Mouse (Mus musculus) heart, embryonic 10.5 days (tissue): ENCODE measurements around the gene Litaf. TPM values are rescaled to one million over a fixed set of nuclear protein-coding genes. Genes with fewer than 3 reads are reported as not detected.
"Not testable (repeated sequence)": the region's sequence is repeated elsewhere in the genome, so short reads cannot be mapped to it uniquely, and the experiment has no call there.

Experiments used
- DNase-seq: peaks from one replicate; pipeline ENCODE4 v3.0.0-alpha.2; 2017; ENCODE audit warnings: low spot score
- H3K27ac ChIP-seq: fragments of 300-500 bp; sonication (generic); 2 replicates; pipeline ENCODE4 v1.5.1; 2016; ENCODE audit warnings: mild to moderate bottlenecking
- H3K27me3 ChIP-seq: fragments of 300-500 bp; sonication (generic); 2 replicates; pipeline ENCODE4 v1.6.1; 2016; ENCODE audit warnings: mild to moderate bottlenecking; ENCODE audit not compliant: poor library complexity, insufficient read depth, severe bottlenecking
- H3K36me3 ChIP-seq: fragments of 300-500 bp; sonication (generic); 2 replicates; pipeline ENCODE4 v1.6.1; 2016; ENCODE audit warnings: mild to moderate bottlenecking, moderate library complexity
- H3K4me1 ChIP-seq: fragments of 300-500 bp; sonication (generic); 2 replicates; pipeline ENCODE4 v1.6.1; 2016; ENCODE audit warnings: mild to moderate bottlenecking
- H3K4me3 ChIP-seq: fragments of 300-500 bp; sonication (generic); 2 replicates; pipeline ENCODE4 v1.5.1; 2016; ENCODE audit warnings: mild to moderate bottlenecking, moderate library complexity
- H3K9me3 ChIP-seq: fragments of 300-500 bp; sonication (generic); 2 replicates; pipeline ENCODE4 v1.6.1; 2016; ENCODE audit warnings: mild to moderate bottlenecking, moderate library complexity
- WGBS: fragments of 180-500 bp; shearing (Covaris S2); methylation state at CpG from one replicate; pipeline ENCODE4 v1.1.7; 2016; 5-methylcytosine and 5-hydroxymethylcytosine counted together
- polyA plus RNA-seq: library from polyadenylated mRNA; unstranded; fragments of >200 nt; fragmentation: Nextera tagmentation; extraction: Ambion mirVana; gene quantifications from 2 replicates; pipeline ENCODE4 v1.2.1, GENCODE M21; 2016

Litaf gene
- polyA plus RNA-seq, 1 experiment from 2014 or later = 68.7 TPM

DNA sequence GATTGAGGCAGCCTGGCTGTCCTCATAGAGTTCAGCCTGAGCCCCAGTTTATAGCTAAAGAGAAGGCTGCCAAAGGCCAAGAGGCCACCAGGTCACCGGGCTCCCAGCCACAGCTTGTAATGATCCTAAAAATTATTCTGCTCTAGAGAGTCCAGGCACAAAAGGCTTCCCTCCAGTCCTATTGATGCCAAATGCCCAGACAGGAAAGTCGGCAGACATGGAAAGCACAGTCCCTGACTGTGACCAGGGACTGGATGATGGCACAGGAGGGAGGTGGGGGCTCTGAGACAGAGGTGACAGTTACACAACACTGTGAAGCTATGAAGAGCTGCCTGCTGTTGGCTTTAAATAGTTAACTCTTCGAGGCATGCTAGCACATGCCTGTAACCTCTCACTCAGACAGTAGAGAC is 91.9 kb downstream of the Litaf start:
- 47% methylated on average over 3 of the region's 3 CpGs for WGBS
- H3K4me1 ChIP-seq = peaks cover 35% of the 10 kb centered on the region

DNA sequence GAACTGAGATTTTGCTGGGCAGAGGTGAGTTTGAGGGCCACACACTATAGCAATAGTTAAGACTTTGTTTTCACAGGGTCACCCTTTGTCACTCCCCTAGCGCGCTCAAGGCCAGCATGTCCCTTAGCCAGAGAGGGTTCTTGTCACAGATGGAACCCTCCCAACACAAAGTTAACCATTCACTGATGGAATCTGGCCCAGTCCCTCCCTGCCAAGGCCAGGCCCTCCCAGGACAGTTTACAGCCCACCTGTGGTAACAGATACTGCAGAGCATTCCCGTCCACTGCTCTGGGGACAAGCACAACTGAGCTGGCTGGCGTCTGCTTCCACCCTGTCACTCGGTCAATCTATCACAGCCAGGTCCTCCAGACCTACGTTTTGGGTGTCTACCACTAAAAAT is 93.7 kb downstream of the Litaf start:
- no peaks in the 10 kb centered on the region for H3K9me3 ChIP-seq
- no peak for DNase-seq
- H3K36me3 ChIP-seq = no peaks in the 10 kb centered on the region
- 70% methylated on average over 6 of the region's 6 CpGs for WGBS
- H3K27me3 ChIP-seq = no peaks in the 10 kb centered on the region
- no peak overlapping the region for H3K27ac ChIP-seq
- peaks cover 35% of the 10 kb centered on the region for H3K4me1 ChIP-seq
- no peak overlapping the region for H3K4me3 ChIP-seq

More for the DNA sequence above, 91.9 kb downstream of the Litaf start:
- Histone ChIP-seq H3K27me3 (no peaks in the 10 kb centered on the region), H3K36me3 (no peaks in the 10 kb centered on the region), H3K9me3 (no peaks in the 10 kb centered on the region), H3K27ac (0 out of 2 replicates have a peak overlapping the region, but pooled peaks have one; percentile 32), H3K4me3 (no peak overlapping the region)
- DNase-seq = no peak

DNA sequence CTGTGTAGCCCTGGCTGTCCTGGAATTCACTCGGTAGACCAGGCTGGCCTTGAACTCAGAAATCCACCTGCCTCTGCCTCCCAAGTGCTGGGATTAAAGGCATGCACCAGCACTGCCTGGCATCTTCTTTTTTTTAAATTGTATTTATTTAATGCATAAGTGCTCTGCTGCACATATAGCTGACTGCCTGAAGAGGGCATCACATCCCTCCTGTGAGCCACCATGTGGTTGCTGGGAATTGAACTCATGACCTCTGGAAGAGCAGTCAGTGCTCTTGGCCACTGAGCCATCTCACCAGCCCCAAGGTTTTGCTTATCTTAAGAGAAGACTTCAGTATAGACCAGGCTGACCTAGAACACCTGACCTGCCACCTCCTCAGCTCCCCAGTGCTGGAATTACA is 96.0 kb downstream of the Litaf start:
- H3K4me3 ChIP-seq, H3K27me3 ChIP-seq, H3K27ac ChIP-seq, H3K9me3 ChIP-seq, DNase-seq: not testable (repeated sequence)
- H3K4me1 ChIP-seq = peaks cover 22% of the 10 kb centered on the region; the same call in 1 of the 2 replicates
- peaks cover 12% of the 10 kb centered on the region for H3K36me3 ChIP-seq
- 81% methylated on average over 1 of the region's 1 CpGs for WGBS

DNA sequence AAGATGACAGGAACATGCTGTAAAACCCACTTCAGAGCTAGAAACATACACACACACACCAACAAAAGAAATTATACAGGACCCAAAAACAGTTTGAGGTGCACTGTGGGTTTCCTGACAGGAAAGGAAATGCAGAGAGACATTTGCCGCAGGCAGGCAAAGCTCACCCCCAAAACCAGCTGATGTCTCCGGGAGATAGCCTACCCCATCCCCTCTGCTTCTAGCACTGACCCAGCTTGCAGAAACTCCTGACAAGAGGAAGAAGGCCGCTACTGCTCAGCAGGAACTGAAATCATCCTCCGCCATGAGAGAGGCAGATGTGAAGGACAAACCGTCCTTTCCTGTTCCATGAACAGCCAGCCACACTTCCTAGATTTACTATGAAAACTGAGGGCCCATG is 96.6 kb downstream of the Litaf start:
- Histone ChIP-seq H3K27me3 (no peaks in the 10 kb centered on the region), H3K27ac (no peak overlapping the region)
- DNase-seq = no peak

DNA sequence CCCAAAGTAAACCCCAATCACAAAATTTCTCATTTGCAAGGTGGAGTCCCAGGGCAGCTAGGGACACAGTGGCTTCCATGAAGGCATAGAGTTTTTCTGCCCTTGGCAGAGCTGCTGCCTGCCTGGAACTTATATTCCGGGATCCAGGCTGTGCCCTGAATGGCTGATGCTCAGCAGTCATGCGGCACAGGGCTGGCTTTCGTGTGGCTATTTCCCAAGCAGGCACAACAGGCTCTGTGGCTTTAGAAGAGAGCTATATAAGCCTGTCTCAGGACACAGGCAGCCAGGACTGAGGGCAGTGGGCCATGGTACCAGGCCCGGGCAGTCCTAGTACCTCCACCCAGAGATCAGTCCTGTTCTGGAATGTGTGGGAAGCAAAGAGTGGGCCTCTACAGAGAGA is 97.7 kb downstream of the Litaf start:
- DNase-seq = no peak
- no peak overlapping the region for H3K4me3 ChIP-seq
- peaks cover 17% of the 10 kb centered on the region for H3K36me3 ChIP-seq
- no peaks in the 10 kb centered on the region for H3K9me3 ChIP-seq
- WGBS = 84% methylated on average over 4 of the region's 4 CpGs
- H3K4me1 ChIP-seq = peaks cover 12% of the 10 kb centered on the region; the same call in 1 of the 2 replicates
- no peaks in the 10 kb centered on the region for H3K27me3 ChIP-seq
- no peak overlapping the region for H3K27ac ChIP-seq

More for the DNA sequence above, 96.6 kb downstream of the Litaf start:
- H3K4me1 ChIP-seq = peaks cover 18% of the 10 kb centered on the region; the same call in 1 of the 2 replicates
- no peaks in the 10 kb centered on the region for H3K9me3 ChIP-seq
- 66% methylated on average over 5 of the region's 5 CpGs for WGBS
- H3K36me3 ChIP-seq = peaks cover 13% of the 10 kb centered on the region
- no peak overlapping the region for H3K4me3 ChIP-seq

DNA sequence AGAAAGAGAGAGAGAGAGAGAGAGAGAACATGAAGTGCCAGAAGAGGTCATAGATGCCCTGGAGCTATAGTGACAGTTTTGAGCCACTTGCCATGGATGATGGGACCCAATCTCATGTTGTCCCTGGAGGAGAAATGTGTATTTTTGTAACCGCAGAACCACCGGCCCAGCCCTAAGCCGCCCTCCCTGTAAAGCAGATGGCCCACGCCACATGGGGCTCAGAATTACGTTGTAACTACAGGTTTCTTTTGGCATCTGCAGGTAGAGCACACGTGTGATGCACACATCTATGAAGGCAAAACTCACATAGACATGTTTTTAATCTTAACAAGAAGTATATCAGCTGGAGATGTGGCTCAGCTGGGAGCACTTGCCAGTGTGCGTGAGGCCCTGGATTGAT is 98.2 kb downstream of the Litaf start:
- Histone ChIP-seq H3K4me1 (peaks cover 12% of the 10 kb centered on the region; the same call in 1 of the 2 replicates), H3K27me3 (no peaks in the 10 kb centered on the region), H3K27ac (no peak overlapping the region), H3K9me3 (no peaks in the 10 kb centered on the region), H3K4me3 (no peak overlapping the region), H3K36me3 (peaks cover 22% of the 10 kb centered on the region)
- no peak for DNase-seq
- WGBS = 92% methylated on average over 7 of the region's 7 CpGs

DNA sequence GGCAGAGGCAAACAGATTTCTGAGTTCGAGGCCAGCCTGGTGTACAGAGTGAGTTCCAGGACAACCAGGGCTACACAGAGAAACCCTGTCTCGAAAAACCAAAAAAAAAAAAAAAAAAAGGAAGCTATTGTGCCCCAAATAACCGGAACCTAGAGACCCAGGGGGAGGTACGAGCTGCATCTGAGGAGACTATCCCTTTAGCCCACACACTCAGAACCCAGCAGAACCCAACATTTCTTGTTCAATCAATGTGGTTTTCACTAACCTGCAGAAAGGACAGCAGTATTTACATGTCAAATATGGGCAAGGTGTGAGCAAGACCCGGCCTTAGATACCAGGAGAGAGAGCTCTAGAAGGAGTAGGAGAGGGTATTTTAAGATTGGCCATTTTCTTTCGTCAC is 98.9 kb downstream of the Litaf start:
- Histone ChIP-seq H3K4me1 (peaks cover 9% of the 10 kb centered on the region; the same call in 1 of the 2 replicates), H3K4me3 (no peak overlapping the region), H3K27me3 (no peaks in the 10 kb centered on the region), H3K36me3 (peaks cover 26% of the 10 kb centered on the region), H3K27ac (no peak overlapping the region), H3K9me3 (no peaks in the 10 kb centered on the region)
- no peak for DNase-seq
- 77% methylated on average over 6 of the region's 6 CpGs for WGBS

DNA sequence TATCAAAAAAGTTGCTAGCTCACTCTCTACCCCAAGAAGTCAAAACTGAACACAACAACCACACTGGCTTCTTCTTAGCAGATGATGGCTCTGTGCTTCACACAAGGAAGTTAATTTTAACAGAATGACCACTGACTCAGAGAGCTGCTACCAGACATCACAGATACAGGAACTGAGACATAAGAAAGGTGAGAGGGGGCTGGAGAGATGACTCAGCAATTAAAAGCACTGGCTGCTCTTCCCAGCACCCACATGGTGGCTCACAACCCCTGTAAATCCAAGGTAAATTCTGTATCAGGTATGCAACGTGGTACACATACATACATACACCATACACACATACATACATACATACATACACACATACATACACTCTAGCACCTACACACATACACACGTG is 100.9 kb downstream of the Litaf start:
- Histone ChIP-seq H3K27me3 (no peaks in the 10 kb centered on the region), H3K36me3 (peaks cover 37% of the 10 kb centered on the region), H3K4me1 (peaks cover 13% of the 10 kb centered on the region), H3K9me3 (no peaks in the 10 kb centered on the region), H3K27ac (no peak overlapping the region), H3K4me3 (no peak overlapping the region)
- no peak for DNase-seq
- 77% methylated on average over 2 of the region's 2 CpGs for WGBS

DNA sequence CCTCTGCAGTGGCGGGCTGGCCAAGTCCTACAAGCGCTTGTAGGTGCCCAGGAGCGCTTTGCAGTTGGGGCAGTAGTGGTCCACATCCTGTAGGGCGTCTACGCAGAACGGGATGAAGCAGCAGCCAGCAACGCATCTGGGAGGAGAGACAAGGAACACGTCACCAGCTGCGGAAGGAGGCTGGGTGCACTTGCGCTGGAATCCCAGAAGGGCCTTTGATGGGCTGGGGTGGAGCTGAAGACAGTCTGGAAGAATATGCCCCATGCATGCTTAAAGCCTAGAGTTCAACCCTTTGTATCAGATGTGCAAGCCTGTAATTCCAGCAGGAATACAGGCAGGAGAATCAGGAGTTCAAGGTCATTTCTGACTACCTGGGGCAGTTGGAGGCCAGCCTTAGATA is 105.0 kb downstream of the Litaf start:
- H3K27ac ChIP-seq = no peak overlapping the region
- WGBS = 92% methylated on average over 10 of the region's 10 CpGs
- H3K9me3 ChIP-seq = no peaks in the 10 kb centered on the region
- H3K36me3 ChIP-seq = peaks cover 42% of the 10 kb centered on the region
- no peaks in the 10 kb centered on the region for H3K27me3 ChIP-seq
- peaks cover 13% of the 10 kb centered on the region for H3K4me1 ChIP-seq
- no peak for DNase-seq
- H3K4me3 ChIP-seq = no peak overlapping the region

DNA sequence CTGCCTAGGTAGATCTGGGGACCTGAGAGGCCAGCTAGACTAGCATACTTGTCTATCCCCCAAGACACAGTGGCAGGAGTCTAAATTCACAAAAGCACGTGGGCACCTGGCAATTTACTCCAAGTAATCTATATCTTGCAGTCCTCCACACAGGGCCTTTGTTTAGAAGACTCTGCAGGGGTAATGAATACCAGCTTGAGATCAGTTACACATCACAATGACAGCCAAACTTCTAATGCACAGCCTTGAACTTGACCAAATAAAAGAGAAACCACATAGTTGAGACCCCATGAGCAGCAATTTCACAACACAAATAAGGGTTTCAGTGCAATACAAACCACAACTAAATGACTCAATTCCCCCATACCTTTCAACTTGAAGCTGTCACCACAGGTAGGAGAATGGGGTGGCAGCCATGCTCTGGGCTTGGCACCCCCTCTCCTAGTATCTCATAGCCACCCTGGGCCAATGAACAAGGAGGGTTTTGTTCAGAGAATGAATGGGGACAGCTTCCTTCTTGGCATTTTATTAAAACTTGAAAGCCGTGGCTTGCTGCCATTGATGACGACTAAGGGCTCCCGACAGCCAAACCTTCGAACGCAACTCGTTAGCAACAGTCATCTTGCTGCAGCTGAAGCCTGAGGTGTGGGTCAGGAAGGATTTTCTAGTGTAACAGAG is 107.1 kb downstream of the Litaf start:
- H3K36me3 ChIP-seq = peaks cover 37% of the 10 kb centered on the region
- H3K4me3 ChIP-seq = no peak overlapping the region
- H3K4me1 ChIP-seq = peaks cover 13% of the 10 kb centered on the region
- H3K27ac ChIP-seq = no peak overlapping the region
- H3K9me3 ChIP-seq = no peaks in the 10 kb centered on the region
- 85% methylated on average over 7 of the region's 7 CpGs for WGBS
- DNase-seq = no peak
- H3K27me3 ChIP-seq = no peaks in the 10 kb centered on the region

DNA sequence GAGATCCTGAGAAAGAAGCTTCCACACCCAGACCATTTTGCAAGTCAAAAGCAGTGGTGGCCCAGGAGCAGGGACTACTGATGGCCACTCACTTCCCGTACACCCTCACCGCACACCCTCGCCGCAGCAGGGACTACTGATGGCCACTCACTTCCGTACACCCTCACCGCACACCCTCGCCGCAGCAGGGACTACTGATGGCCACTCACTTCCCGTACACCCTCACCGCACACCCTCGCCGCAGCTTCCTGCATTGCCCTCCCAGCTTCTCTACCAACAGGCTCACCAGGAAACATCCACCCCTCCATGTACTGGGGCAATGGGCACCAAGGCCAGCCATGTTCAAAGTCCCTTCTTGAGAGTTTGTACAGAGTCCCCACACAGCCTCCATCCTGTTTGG is 107.7 kb downstream of the Litaf start:
- WGBS = 91% methylated on average over 12 of the region's 12 CpGs
- Histone ChIP-seq H3K4me1 (peaks cover 13% of the 10 kb centered on the region), H3K36me3 (peaks cover 33% of the 10 kb centered on the region)
- not testable (repeated sequence) for H3K9me3 ChIP-seq, H3K27ac ChIP-seq, H3K27me3 ChIP-seq, H3K4me3 ChIP-seq, DNase-seq

DNA sequence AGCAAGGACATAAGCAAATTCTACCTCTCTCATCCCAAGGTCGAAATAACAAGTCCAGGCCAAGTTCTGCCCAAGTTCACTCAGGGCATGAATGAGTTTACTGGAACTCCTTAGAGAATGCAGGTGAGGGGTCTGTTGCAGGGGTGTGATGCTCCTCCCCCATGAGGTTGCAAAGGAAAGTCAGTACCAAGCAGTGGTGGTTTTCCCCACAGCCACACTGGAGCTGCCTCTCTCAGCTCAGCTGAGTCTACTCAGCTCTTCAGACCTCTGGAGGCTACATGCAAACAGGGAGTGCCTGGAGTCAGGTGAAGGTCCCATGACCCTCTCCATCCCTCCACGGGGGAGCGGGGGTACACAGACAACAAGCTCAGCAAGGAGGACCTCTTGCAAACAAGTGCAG is 108.2 kb downstream of the Litaf start:
- DNase-seq = no peak
- no peaks in the 10 kb centered on the region for H3K27me3 ChIP-seq
- H3K9me3 ChIP-seq = no peaks in the 10 kb centered on the region
- 75% methylated on average over 3 of the region's 3 CpGs for WGBS
- peaks cover 13% of the 10 kb centered on the region for H3K4me1 ChIP-seq
- no peak overlapping the region for H3K27ac ChIP-seq
- H3K36me3 ChIP-seq = peaks cover 28% of the 10 kb centered on the region
- H3K4me3 ChIP-seq = no peak overlapping the region

DNA sequence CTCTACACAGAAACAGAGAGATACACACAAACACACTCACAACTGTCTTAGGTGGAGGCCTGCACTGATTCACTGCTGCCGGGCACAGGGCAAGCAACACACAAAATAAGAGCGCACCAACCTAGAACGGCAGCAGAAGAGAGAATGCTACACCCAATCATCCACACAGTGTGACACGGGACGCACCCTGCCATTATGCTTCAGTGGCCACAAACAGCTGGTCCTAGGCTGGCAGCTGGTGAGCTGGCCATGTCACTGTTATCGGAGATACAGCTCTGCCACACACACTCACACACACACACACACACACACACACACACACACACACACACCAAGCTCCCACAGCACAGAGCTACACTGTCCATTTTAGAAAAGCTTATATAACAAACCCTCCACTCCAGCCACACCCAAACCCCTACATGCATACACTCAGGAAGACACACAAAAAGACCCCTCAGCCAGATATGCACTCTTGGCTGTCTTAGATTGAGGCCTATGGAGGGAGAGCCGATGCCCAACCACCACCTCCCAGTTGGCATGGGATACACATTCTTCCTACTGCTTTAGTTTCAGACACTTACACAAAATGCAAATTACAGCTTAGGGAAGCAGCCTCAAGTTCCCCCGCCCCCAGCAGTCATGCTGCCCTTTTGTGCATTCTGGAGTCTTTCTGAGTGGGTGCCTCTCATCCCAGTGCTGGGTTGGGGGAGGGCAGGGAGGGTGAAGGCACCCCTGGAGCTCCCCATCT is 108.8 kb downstream of the Litaf start:
- peaks cover 24% of the 10 kb centered on the region for H3K36me3 ChIP-seq
- H3K9me3 ChIP-seq = no peaks in the 10 kb centered on the region
- no peak overlapping the region for H3K27ac ChIP-seq
- H3K27me3 ChIP-seq = no peaks in the 10 kb centered on the region
- 78% methylated on average over 8 of the region's 8 CpGs for WGBS
- no peak for DNase-seq
- no peak overlapping the region for H3K4me3 ChIP-seq
- H3K4me1 ChIP-seq = peaks cover 13% of the 10 kb centered on the region
